ENCODE assay signal across 23 mouse cellular contexts in the genomic region with DNA sequence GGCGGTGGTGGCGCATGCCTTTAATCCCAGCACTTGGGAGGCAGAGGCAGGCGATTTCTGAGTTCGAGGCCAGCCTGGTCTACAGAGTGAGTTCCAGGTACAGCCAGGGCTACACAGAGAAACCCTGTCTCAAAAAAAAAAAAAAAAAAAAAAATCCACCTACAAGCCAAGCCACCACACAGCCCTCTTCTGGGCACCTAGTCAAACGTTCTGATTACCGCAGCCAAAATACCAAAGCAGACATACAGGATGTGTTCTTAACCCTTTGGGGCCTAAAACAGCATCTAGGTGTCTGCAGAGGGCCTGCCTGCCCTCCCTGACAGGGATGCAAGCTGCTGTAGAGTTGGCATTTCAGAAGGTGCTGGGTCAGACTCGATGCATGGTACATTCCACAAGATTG. TPM values are rescaled to one million over a fixed set of nuclear protein-coding genes. Genes with fewer than 3 reads are reported as not detected.
DNase-seq lines count a peak whose midpoint lies in the region; TF ChIP-seq lines count a peak whose summit lies in the region.
"Had no signal": no experiment of that assay in that cellular context is flagged by ENCODE, and none has a peak within 500 bp of the region (broad histone marks: within the 10 kb centered on the region; RNA-seq: fewer than 3 reads in every experiment).

No protein-coding gene starts in this region.

- no peaks in the 10 kb centered on the region for H3K27me3 ChIP-seq in MEL (ENCODE audit: control insufficient read depth in 1 of 2, insufficient read depth in 2 of 2, low read length in 2 of 2)
- H3K27me3 ChIP-seq: embryonic facial prominence, embryonic 13.5 days; embryonic facial prominence, embryonic 15.5 days; forebrain, embryonic 12.5 days; Patski had no signal

- intact Hi-C loops in heart, postnatal 10 days (cut with DNase I) = no loop called here
- intact Hi-C loops in heart, postnatal 14 days (cut with DNase I) = loop anchor here (10.0 kb wide), 1 partner anchor 432 kb away; the partner anchor contains the start of gene Fgf15

- H3K4me3 ChIP-seq in ES-E14 (ENCODE audit: insufficient read depth in 1 of 2, low read depth in 1 of 2, low read length in 2 of 2, poor library complexity in 1 of 2, severe bottlenecking in 1 of 2) (no peak overlapping the region), MEL (ENCODE audit: control insufficient read depth in 1 of 2, insufficient read depth in 1 of 2, low read depth in 2 of 2, low read length in 2 of 2) (no peak overlapping the region)
- H3K4me3 ChIP-seq: embryonic facial prominence, embryonic 13.5 days; embryonic facial prominence, embryonic 15.5 days; erythroblast, embryonic 14.5 days; forebrain, embryonic 10.5 days; forebrain, embryonic 12.5 days had no signal

- TF ChIP-seq EP300 in MEL (IDR thresholded peaks at IDR 0.05; ENCODE audit: low read depth in 1 of 2, low read length in 2 of 2) = no peak

- H3K4me1 ChIP-seq in ES-E14 (ENCODE audit: control insufficient read depth in 2 of 2, insufficient read depth in 2 of 2, low read length in 2 of 2, poor library complexity in 1 of 2) = no peaks in the 10 kb centered on the region
- H3K4me1 ChIP-seq in MEL (ENCODE audit: control insufficient read depth in 1 of 2, insufficient read depth in 2 of 2, low read length in 2 of 2) = no peaks in the 10 kb centered on the region
- H3K4me1 ChIP-seq: embryonic facial prominence, embryonic 13.5 days; embryonic facial prominence, embryonic 15.5 days; forebrain, embryonic 10.5 days; forebrain, embryonic 12.5 days had no signal

- no peak overlapping the region for H3K27ac ChIP-seq in ES-E14 (ENCODE audit: insufficient read depth, low read depth, low read length, poor library complexity, severe bottlenecking)
- no peak overlapping the region for H3K27ac ChIP-seq in MEL (ENCODE audit: control insufficient read depth, low read depth, low read length)
- H3K27ac ChIP-seq: embryonic facial prominence, embryonic 13.5 days; embryonic facial prominence, embryonic 15.5 days; forebrain, embryonic 10.5 days; forebrain, embryonic 12.5 days had no signal

- H3K79me2 ChIP-seq in MEL (ENCODE audit: control insufficient read depth, insufficient read depth, low read length, poor library complexity) = peaks cover 3% of the 10 kb centered on the region; the same call in 1 of the 2 replicates

- TF ChIP-seq RAD21 in MEL (IDR thresholded peaks at IDR 0.05; ENCODE audit: low read depth, low read length) = no peak

- no peak overlapping the region for H3K9ac ChIP-seq in ES-E14 (ENCODE audit: insufficient read depth, low read depth, low read length, poor library complexity, severe bottlenecking)
- H3K9ac ChIP-seq in MEL (ENCODE audit: control insufficient read depth, low read depth, low read length, poor library complexity, severe bottlenecking) = no peak overlapping the region
- H3K9ac ChIP-seq: embryonic facial prominence, embryonic 13.5 days; embryonic facial prominence, embryonic 15.5 days; forebrain, embryonic 12.5 days had no signal

- in situ Hi-C loops in ES-E14 (cut with MboI; ENCODE audit: low sequenced_read_pairs in 2 of 2, unreplicated experiment in 2 of 2) = no loop called here

- peak; percentile 13 to 30 for DNase-seq in heart, postnatal 10 days
- no peak for DNase-seq in heart, postnatal 14 days
- no peak for DNase-seq in ES-E14 (ENCODE audit: low read depth, low spot score)
- DNase-seq in MEL (ENCODE audit: low read depth, low spot score) = no peak
- no peak for DNase-seq in Muller cell, postnatal 12 days (ENCODE audit: inconsistent ontology term)
- no peak for DNase-seq in kidney, postnatal 14 days
- DNase-seq: adrenal gland, adult 8-10 months; adrenal gland, postnatal 14 days; adrenal gland, postnatal 36 days; cerebellum, adult 11 months; cerebellum, adult 18-20 months; cerebellum, adult 8-10 months; cerebellum, adult 9-11 months; cerebellum, postnatal 14 days; cerebellum, postnatal 36 days; embryo, embryonic 11 days had no signal

- H3K9me3 ChIP-seq in ES-E14 (ENCODE audit: control insufficient read depth, insufficient read depth, low read depth, low read length) (no peaks in the 10 kb centered on the region), MEL (replicated peaks; ENCODE audit: insufficient read depth, low read length) (no peaks in the 10 kb centered on the region)
- H3K9me3 ChIP-seq: embryonic facial prominence, embryonic 13.5 days; embryonic facial prominence, embryonic 15.5 days; forebrain, embryonic 10.5 days; forebrain, embryonic 12.5 days; G1E had no signal

- TF ChIP-seq POLR2A in MEL (IDR thresholded peaks at IDR 0.05; ENCODE audit: control insufficient read depth in 1 of 2, insufficient read depth in 1 of 2, low read depth in 1 of 2, low read length in 2 of 2, poor library complexity in 1 of 2) = no peak

- H3K36me3 ChIP-seq in ES-E14 (ENCODE audit: control insufficient read depth, insufficient read depth, low read length, poor library complexity, severe bottlenecking) (peaks cover 70% of the 10 kb centered on the region), MEL (ENCODE audit: control insufficient read depth in 1 of 2, insufficient read depth in 2 of 2, low read length in 2 of 2) (peaks cover 0 to 1% of the 10 kb centered on the region in 2 experiments; a peak in 1 of 4 replicates)

- TF ChIP-seq CTCF in MEL (IDR thresholded peaks at IDR 0.05 in 2 of 3, conservative IDR thresholded peaks at IDR 0.05 in 1 of 3; ENCODE audit: control insufficient read depth in 1 of 3, insufficient read depth in 1 of 3, low read depth in 2 of 3, low read length in 3 of 3, poor library complexity in 1 of 3, severe bottlenecking in 1 of 3) = no peak

TF ChIP-seq in ES-E14, 5 proteins besides CTCF, POLR2A, EP300 and RAD21:
- TF ChIP-seq HCFC1 (IDR thresholded peaks at IDR 0.05; ENCODE audit: borderline replicate concordance, insufficient read depth, low read length) (no peak), ZNF384 (IDR thresholded peaks at IDR 0.05; ENCODE audit: low read depth, low read length) (peak; percentile 83)
TF ChIP-seq in ES-E14: peak in this region for 1.

TF ChIP-seq in MEL, 35 proteins besides CTCF, POLR2A, EP300 and RAD21:
- TF ChIP-seq POLR2AphosphoS5 (IDR thresholded peaks at IDR 0.05; ENCODE audit: borderline replicate concordance, low read depth, low read length) = no peak
- TF ChIP-seq ZNF384 (IDR thresholded peaks at IDR 0.05; ENCODE audit: low read depth, low read length) = peak; percentile 61; the same call in 1 of the 2 replicates

RNA-seq across cellular contexts. Expression of gene Cttn, which starts 8.2 kb away (rescaled TPM):
- 10 to 100 TPM; 69.2 to 76.5 TPM for total RNA-seq in heart, postnatal 10 days (2021)
- total RNA-seq in heart, postnatal 14 days (2021) = 10 to 100 TPM; 46.5 to 47.0 TPM
- total RNA-seq in ES-E14 (2012; rRNA removed) = 86.6 and 113 TPM in 2 replicates
- 35.5 and 38.4 TPM in 2 replicates for total RNA-seq in MEL (2012; rRNA removed)
- polyA plus RNA-seq in MEL (2012; ENCODE audit: insufficient read depth in 1 of 2, insufficient read length in 2 of 2, low read depth in 1 of 2, low replicate concordance in 2 of 2, missing spikeins in 1 of 2) = 10 to 100 TPM in 1 of 2 experiments, not detected in 1; 95.0 TPM

Comparison
In these comparisons a context has a peak if more than half of its experiments do, and no peak if none do; other contexts are left out.
1. DNase-seq: peak in heart, postnatal 10 days (2 of 2); none in heart, postnatal 14 days (0 of 2), ES-E14 (single experiment), MEL (single experiment), Muller cell, postnatal 12 days (single experiment) and kidney, postnatal 14 days (single experiment).